Mouse (Mus musculus) hindbrain, embryonic 10.5 days (tissue): ENCODE measurements around the gene Ccdc115. TPM values are rescaled to one million over a fixed set of nuclear protein-coding genes. Genes with fewer than 3 reads are reported as not detected.

Source experiments
- DNase-seq: peaks from one replicate; pipeline ENCODE4 v3.0.0-alpha.2; 2017; ENCODE audit warnings: low spot score
- H3K27ac ChIP-seq: fragments of 300-500 bp; sonication (generic); 2 replicates; pipeline ENCODE4 v1.5.1; 2016; ENCODE audit warnings: mild to moderate bottlenecking, moderate library complexity
- H3K27me3 ChIP-seq: fragments of 300-500 bp; sonication (generic); 2 replicates; pipeline ENCODE4 v1.6.1; 2016; ENCODE audit warnings: mild to moderate bottlenecking; ENCODE audit not compliant: poor library complexity, insufficient read depth, severe bottlenecking
- H3K36me3 ChIP-seq: fragments of 300-500 bp; sonication (generic); 2 replicates; pipeline ENCODE4 v1.6.1; 2016; ENCODE audit warnings: mild to moderate bottlenecking, moderate library complexity
- H3K4me1 ChIP-seq: fragments of 300-500 bp; sonication (generic); replicated peaks from 2 replicates; pipeline ENCODE4 v1.6.1; 2016; ENCODE audit warnings: mild to moderate bottlenecking
- H3K4me3 ChIP-seq: fragments of 300-500 bp; sonication (generic); 2 replicates; pipeline ENCODE4 v1.5.1; 2016; ENCODE audit warnings: mild to moderate bottlenecking, moderate library complexity
- H3K9me3 ChIP-seq: fragments of 300-500 bp; sonication (generic); 2 replicates; pipeline ENCODE4 v1.6.1; 2016; ENCODE audit warnings: mild to moderate bottlenecking, moderate library complexity
- WGBS: fragments of 180-500 bp; shearing (Covaris S2); methylation state at CpG from one replicate; pipeline ENCODE4 v1.1.7; 2016; 5-methylcytosine and 5-hydroxymethylcytosine counted together
- polyA plus RNA-seq: library from polyadenylated mRNA; unstranded; fragments of >200 nt; fragmentation: Nextera tagmentation; extraction: Ambion mirVana; gene quantifications from 2 replicates; pipeline ENCODE4 v1.2.1, GENCODE M21; 2016

The Ccdc115 gene
- polyA plus RNA-seq, 1 experiment from 2014 or later = 79.3 TPM

- Histone ChIP-seq H3K27me3 (no peaks in the 10 kb centered on the region), H3K27ac (no peak overlapping the region; the same call in 1 of the 2 replicates), H3K4me1 (peaks cover 12% of the 10 kb centered on the region), H3K36me3 (no peaks in the 10 kb centered on the region), H3K9me3 (no peaks in the 10 kb centered on the region), H3K4me3 (no peak overlapping the region)
- peak; percentile 56 for DNase-seq
- WGBS = 55% methylated on average over 12 of the region's 12 CpGs
These were observed 51.8 kb downstream of the Ccdc115 start for GRCm38 (mm10) chr1:34387346-34388327.

Other genes with a start within 250 kb of the Ccdc115 start
- gene Imp4, start 179 bp upstream of the Ccdc115 start, polyA plus RNA-seq = 107 and 123 TPM in 2 replicates
- gene Ptpn18, start 20.1 kb upstream of the Ccdc115 start, polyA plus RNA-seq = 8.0 and 10.9 TPM in 2 replicates
- gene Prss39, start 58.7 kb upstream of the Ccdc115 start, polyA plus RNA-seq = not detected in 2 replicates
- gene Cfc1, start 96.0 kb upstream of the Ccdc115 start, polyA plus RNA-seq = not detected in 2 replicates
- not detected in 2 replicates for gene Prss40, start 121.3 kb upstream of the Ccdc115 start, polyA plus RNA-seq
- gene Amer3, start 140.0 kb upstream of the Ccdc115 start, polyA plus RNA-seq = 1.6 and 4.9 TPM in 2 replicates